Mouse (Mus musculus) small intestine, adult 2 months (tissue): ENCODE results near the gene Otogl. TPM values are rescaled to one million over a fixed set of nuclear protein-coding genes. Genes with fewer than 3 reads are reported as not detected.
"Not testable (repeated sequence)": the region's sequence is repeated elsewhere in the genome, so short reads cannot be mapped to it uniquely, and the experiment has no call there.

Experiments used
- H3K27ac ChIP-seq: fragments of 200-500 bp; 2 replicates; pipeline ENCODE4 v1.5.1; 2012; ENCODE audit warnings: low read depth, low read length, control low read depth, inconsistent platforms; ENCODE audit not compliant: insufficient read depth
- H3K27me3 ChIP-seq: fragments of 200-500 bp; 2 replicates; pipeline ENCODE4 v1.6.1; 2012; ENCODE audit warnings: mild to moderate bottlenecking, moderate library complexity, low read length, inconsistent platforms; ENCODE audit not compliant: control insufficient read depth, insufficient read depth
- H3K36me3 ChIP-seq: fragments of 200-500 bp; 2 replicates; pipeline ENCODE4 v1.6.1; 2012; ENCODE audit warnings: mild to moderate bottlenecking, low read length, control low read depth, inconsistent platforms; ENCODE audit not compliant: control insufficient read depth, insufficient read depth
- H3K4me1 ChIP-seq: fragments of 200-500 bp; 2 replicates; pipeline ENCODE4 v1.6.1; 2012; ENCODE audit warnings: low read length, inconsistent platforms, mixed read lengths; ENCODE audit not compliant: control insufficient read depth, insufficient read depth, insufficient read length
- H3K4me3 ChIP-seq: fragments of 200-500 bp; 2 replicates; pipeline ENCODE4 v1.5.1; 2012; ENCODE audit warnings: low read depth, mild to moderate bottlenecking, control low read depth, inconsistent platforms, low read length, moderate library complexity
- CTCF ChIP-seq: fragments of 200-500 bp; IDR thresholded peaks from 2 replicates; pipeline ENCODE4 v1.5.1; 2012; ENCODE audit warnings: low read depth, mild to moderate bottlenecking, control low read depth, inconsistent platforms, low read length, moderate library complexity, mixed read lengths; ENCODE audit not compliant: insufficient replicate concordance, insufficient read length; ENCODE audit errors: extremely low read depth
- POLR2A ChIP-seq: fragments of 200-500 bp; IDR thresholded peaks from 2 replicates; pipeline ENCODE4 v1.6.1; 2012; ENCODE audit warnings: low read depth, mild to moderate bottlenecking, control low read depth, inconsistent platforms, low read length, moderate library complexity
- WGBS: fragments of 180-500 bp; shearing (Covaris S2); methylation state at CpG from one replicate; pipeline ENCODE4 v1.1.7; 2018; 5-methylcytosine and 5-hydroxymethylcytosine counted together
- polyA plus RNA-seq: library from polyadenylated mRNA; depleted of rRNA; stranded (reverse); fragments of >200 nt; gene quantifications from 2 replicates; pipeline ENCODE4 v1.2.3, GENCODE M21; 2012

The Otogl gene
- polyA plus RNA-seq, 1 experiment, result 0.04 TPM

DNA sequence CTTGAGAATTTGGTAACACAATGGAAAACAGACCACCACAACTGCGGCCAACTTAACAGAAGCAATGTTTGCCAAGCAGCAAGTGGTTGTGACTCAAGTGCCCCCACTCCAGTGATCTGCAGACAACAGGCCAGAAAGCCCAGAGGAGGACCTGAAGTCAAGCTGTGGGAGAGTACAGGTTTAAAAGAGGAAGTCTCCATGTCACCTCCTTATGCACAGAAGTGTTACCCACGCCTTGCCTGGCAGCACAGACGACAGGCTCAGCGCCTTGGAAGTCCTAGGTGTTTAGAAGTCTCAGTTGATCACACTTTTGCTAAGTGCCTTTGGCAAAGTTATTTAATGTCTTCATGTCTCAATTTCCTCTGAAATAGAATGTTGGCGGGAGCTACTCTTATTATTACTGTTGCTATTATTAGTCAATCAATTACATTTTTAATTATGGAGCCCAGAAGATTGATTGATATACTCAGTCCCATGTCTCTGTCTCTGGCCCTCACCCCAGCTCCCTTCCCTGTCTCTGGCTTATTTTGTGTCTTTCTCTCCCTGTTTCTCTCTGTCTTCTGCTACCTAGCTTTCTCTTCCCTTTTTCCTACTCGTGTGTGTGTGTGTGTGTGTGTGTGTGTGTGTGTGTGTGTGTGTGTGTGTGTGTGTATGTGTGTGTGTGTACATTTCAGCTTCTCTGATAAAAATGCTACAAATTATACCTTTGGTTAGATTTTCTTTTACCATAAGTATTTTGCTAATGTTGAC lies 101.1 kb downstream of the Otogl start:
- 60% methylated on average over 6 of the region's 6 CpGs for WGBS
- H3K4me3 ChIP-seq, result no peak overlapping the region

GRCm38 (mm10) chr10:107805203-107805602 lies 106.7 kb downstream of the Otogl start:
- H3K27ac ChIP-seq, result no peak overlapping the region
- no peak overlapping the region for H3K4me3 ChIP-seq
- no peaks in the 10 kb centered on the region for H3K27me3 ChIP-seq
- H3K36me3 ChIP-seq, result no peaks in the 10 kb centered on the region
- 76% methylated on average over 2 of the region's 2 CpGs for WGBS
- no peak for TF ChIP-seq CTCF
- TF ChIP-seq POLR2A, result no peak
- no peaks in the 10 kb centered on the region for H3K4me1 ChIP-seq

More for the DNA sequence above, 101.1 kb downstream of the Otogl start:
- Histone ChIP-seq H3K27ac (no peak overlapping the region), H3K27me3 (no peaks in the 10 kb centered on the region), H3K4me1 (no peaks in the 10 kb centered on the region), H3K36me3 (no peaks in the 10 kb centered on the region)
- TF ChIP-seq POLR2A (no peak), CTCF (no peak)

- 55% methylated on average over 2 of the region's 2 CpGs for WGBS
- H3K27ac ChIP-seq, H3K36me3 ChIP-seq, H3K4me1 ChIP-seq, H3K4me3 ChIP-seq, H3K27me3 ChIP-seq: not testable (repeated sequence)
These were observed 107.6 kb downstream of the Otogl start for GRCm38 (mm10) chr10:107804285-107804684.

GRCm38 (mm10) chr10:107799671-107800353 lies 112.1 kb downstream of the Otogl start:
- Histone ChIP-seq H3K27ac (no peak overlapping the region), H3K36me3 (no peaks in the 10 kb centered on the region), H3K4me1 (peaks cover 2% of the 10 kb centered on the region; the same call in 1 of the 2 replicates), H3K4me3 (no peak overlapping the region), H3K27me3 (no peaks in the 10 kb centered on the region)
- peak; percentile 72; the same call in 1 of the 2 replicates for TF ChIP-seq CTCF
- TF ChIP-seq POLR2A, result no peak
- WGBS, result 7% methylated on average over 7 of the region's 7 CpGs

DNA sequence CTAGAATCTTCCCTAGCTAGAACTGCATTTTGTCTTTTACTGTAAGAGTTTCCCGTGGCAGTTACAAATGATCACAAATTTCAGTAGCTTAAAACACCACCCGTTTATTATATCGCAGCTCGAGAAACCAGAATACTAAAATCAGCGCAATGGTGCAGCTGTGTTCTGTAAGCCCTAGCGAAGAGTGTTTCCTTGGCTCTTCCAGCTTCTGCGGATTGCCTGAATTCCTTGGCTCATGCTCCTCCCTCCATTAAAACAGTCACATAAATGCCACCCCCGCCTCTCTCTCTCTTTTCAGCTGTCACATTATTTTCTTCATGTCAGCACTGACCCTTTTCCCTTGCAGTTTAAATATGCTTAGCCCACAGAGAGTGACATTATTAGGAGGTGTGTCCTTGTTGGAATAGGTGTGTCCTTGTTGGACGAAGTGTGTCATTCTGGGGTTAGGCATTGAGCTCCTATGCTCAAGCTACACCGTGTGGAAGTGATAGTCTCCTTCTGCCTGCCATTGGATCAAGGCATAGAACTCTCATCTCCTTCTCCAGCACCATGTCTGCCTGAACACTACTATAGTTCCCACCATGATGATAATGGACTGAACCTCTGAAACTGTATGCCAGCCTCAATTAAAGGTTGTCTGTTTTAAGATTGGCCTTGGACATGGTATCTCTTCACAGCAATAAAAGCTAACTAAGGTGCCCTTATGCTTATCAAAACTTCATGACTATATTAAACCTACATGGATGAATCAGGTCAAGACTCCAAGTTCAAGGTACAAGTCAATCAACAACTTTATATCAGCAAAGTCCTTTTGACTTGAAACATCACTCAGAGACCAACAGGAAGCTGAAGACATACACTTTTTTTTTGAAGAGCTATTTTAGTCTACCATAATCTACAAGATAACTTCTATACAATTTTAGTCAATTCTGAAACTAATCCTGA lies 116.8 kb downstream of the Otogl start:
- TF ChIP-seq POLR2A, result no peak
- TF ChIP-seq CTCF, result no peak
- Histone ChIP-seq H3K36me3 (no peaks in the 10 kb centered on the region), H3K4me3 (no peak overlapping the region), H3K27me3 (no peaks in the 10 kb centered on the region), H3K4me1 (peaks cover 3% of the 10 kb centered on the region; the same call in 1 of the 2 replicates), H3K27ac (peak overlapping the region; percentile 48)
- WGBS, result 52% methylated on average over 10 of the region's 10 CpGs

GRCm38 (mm10) chr10:107792491-107792890 lies 119.4 kb downstream of the Otogl start:
- Histone ChIP-seq H3K4me1 (peaks cover 3% of the 10 kb centered on the region; the same call in 1 of the 2 replicates), H3K4me3 (no peak overlapping the region), H3K36me3 (no peaks in the 10 kb centered on the region), H3K27me3 (no peaks in the 10 kb centered on the region), H3K27ac (no peak overlapping the region)
- TF ChIP-seq POLR2A, result no peak
- no peak for TF ChIP-seq CTCF
- WGBS, result 78% methylated on average over 3 of the region's 3 CpGs
